Mouse (Mus musculus) forebrain, postnatal 0 days (tissue): ENCODE measurements around the gene Zfp618. TPM values are rescaled to one million over a fixed set of nuclear protein-coding genes. Genes with fewer than 3 reads are reported as not detected.

Source experiments
- ATAC-seq: fragments of 200-750 bp; cut with Nextera tagmentation; 2 replicates; pipeline ENCODE4 v1.8.0; 2017; ENCODE audit warnings: mild to moderate bottlenecking, moderate library complexity
- DNase-seq: peaks from one replicate; pipeline ENCODE4 v3.0.0-alpha.2; 2015
- H3K27ac ChIP-seq: fragments of 300-500 bp; sonication (generic); 2 replicates; pipeline ENCODE4 v1.5.1; 2014; ENCODE audit warnings: low read depth, mild to moderate bottlenecking, antibody characterized with exemption, low read length, moderate library complexity, mixed read lengths
- H3K27me3 ChIP-seq: fragments of 300-500 bp; sonication (generic); 2 replicates; pipeline ENCODE4 v1.6.1; 2014; ENCODE audit warnings: mild to moderate bottlenecking, low read length, mixed read lengths; ENCODE audit not compliant: insufficient read depth
- H3K36me3 ChIP-seq: fragments of 300-500 bp; sonication (generic); 2 replicates; pipeline ENCODE4 v1.6.1; 2014; ENCODE audit warnings: mild to moderate bottlenecking, moderate library complexity; ENCODE audit not compliant: insufficient read depth
- H3K4me1 ChIP-seq: fragments of 300-500 bp; sonication (generic); 2 replicates; pipeline ENCODE4 v1.6.1; 2014; ENCODE audit warnings: antibody characterized with exemption; ENCODE audit not compliant: insufficient read depth
- H3K4me2 ChIP-seq: fragments of 300-500 bp; sonication (generic); 2 replicates; pipeline ENCODE4 v1.6.1; 2014; ENCODE audit warnings: low read depth, mild to moderate bottlenecking, moderate library complexity
- H3K4me3 ChIP-seq: fragments of 300-500 bp; sonication (generic); 2 replicates; pipeline ENCODE4 v1.5.1; 2014; ENCODE audit warnings: low read depth, low read length, mixed read lengths
- H3K9ac ChIP-seq: fragments of 300-500 bp; sonication (generic); 2 replicates; pipeline ENCODE4 v1.6.1; 2014; ENCODE audit warnings: mild to moderate bottlenecking
- H3K9me3 ChIP-seq: fragments of 300-500 bp; sonication (generic); 2 replicates; pipeline ENCODE4 v1.6.1; 2016; ENCODE audit warnings: low read length
- CTCF ChIP-seq: sonication (generic); IDR thresholded peaks from 2 replicates; pipeline ENCODE4 v1.5.1; 2016; ENCODE audit warnings: antibody characterized with exemption, control low read depth, low read depth
- WGBS: fragments of 180-500 bp; shearing (Covaris S2); extraction: QIAGEN DNeasy Blood & Tissue Kit; methylation state at CpG from one replicate; pipeline ENCODE4 v1.1.7; 2014; 5-methylcytosine and 5-hydroxymethylcytosine counted together
- polyA plus RNA-seq: library from polyadenylated mRNA; unstranded; fragments of >200 nt; fragmentation: Nextera tagmentation; extraction: Ambion mirVana; gene quantifications from 2 replicates; pipeline ENCODE4 v1.2.1, GENCODE M21; 2015
- total RNA-seq: library from RNA; depleted of rRNA; stranded (reverse); fragments of >200 nt; gene quantifications from 2 replicates; pipeline ENCODE4 v1.2.3, GENCODE M21; 2014

Gene Zfp618
- total and polyA plus RNA-seq, 2 experiments from 2014 or later, result 11.1 to 21.9 TPM

DNA sequence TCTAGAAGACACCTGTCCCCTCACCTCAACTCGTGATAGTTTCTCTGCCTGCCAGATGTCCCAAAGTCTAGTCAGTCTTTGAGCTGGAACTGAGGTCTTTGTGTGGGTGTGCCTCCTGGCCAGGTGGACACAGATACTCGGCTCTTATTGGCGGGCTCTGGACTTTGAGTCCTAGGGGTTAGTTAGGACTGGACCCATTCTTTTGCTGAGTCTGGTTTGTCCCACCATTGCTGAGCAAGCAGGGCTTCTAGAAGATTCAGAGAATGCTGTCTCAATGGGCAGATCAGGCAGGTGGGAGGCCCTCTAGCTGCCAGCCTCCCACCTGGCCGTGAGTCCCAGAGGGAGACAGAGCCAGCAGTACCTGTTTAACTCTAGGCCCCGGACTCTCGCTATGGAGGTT lies 12.1 kb downstream of the Zfp618 start:
- TF ChIP-seq CTCF, result no peak
- Histone ChIP-seq H3K27ac (no peak overlapping the region), H3K27me3 (no peaks in the 10 kb centered on the region; the same call in 1 of the 2 replicates), H3K9ac (no peak overlapping the region), H3K4me1 (no peaks in the 10 kb centered on the region), H3K9me3 (no peaks in the 10 kb centered on the region), H3K36me3 (no peaks in the 10 kb centered on the region), H3K4me3 (no peak overlapping the region), H3K4me2 (no peak overlapping the region)
- ATAC-seq (no peak), DNase-seq (no peak)
- WGBS, result 89% methylated on average over 6 of the region's 6 CpGs

DNA sequence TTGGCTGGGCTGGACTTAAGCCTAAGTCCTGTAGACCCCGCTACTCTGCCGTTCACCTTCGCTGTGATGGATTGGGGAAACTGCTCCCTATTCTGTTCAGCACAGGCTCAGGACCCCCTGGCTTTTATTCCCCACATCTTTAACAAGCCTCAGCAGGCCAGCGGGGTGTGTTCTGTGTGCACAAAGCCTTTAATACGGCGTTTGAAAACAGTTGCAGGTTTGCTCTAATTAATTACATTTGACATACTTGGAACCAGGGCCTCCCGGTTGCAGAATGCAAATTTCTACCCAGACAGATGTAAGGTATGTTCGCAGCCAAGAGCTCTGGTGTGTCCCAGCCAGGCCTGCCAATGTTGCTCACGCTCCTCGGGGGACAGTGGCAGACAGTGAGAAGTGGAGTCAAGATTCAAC lies 13.1 kb downstream of the Zfp618 start:
- Histone ChIP-seq H3K4me2 (no peak overlapping the region), H3K27me3 (no peaks in the 10 kb centered on the region; the same call in 1 of the 2 replicates), H3K4me3 (no peak overlapping the region), H3K9me3 (no peaks in the 10 kb centered on the region), H3K9ac (no peak overlapping the region), H3K36me3 (no peaks in the 10 kb centered on the region), H3K27ac (no peak overlapping the region), H3K4me1 (no peaks in the 10 kb centered on the region)
- ATAC-seq (no peak), DNase-seq (peak; percentile 24)
- no peak for TF ChIP-seq CTCF
- 17% methylated on average over 10 of the region's 10 CpGs for WGBS

DNA sequence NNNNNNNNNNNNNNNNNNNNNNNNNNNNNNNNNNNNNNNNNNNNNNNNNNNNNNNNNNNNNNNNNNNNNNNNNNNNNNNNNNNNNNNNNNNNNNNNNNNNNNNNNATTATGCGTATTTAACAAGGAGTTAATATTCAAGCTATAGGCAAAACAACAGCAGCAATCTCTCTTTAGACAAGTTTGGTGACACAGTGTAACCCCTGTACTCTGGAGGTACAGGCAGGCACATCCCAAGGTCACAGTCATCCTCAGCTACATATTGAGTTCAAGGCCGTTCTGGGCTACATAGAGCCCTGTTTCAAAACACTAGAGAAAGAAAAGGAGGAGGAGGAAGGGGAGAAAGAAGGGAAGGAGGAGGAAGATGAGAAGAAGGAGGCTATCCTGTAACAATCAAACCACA lies 16.2 kb downstream of the Zfp618 start:
- Histone ChIP-seq H3K9ac (no peak overlapping the region), H3K4me3 (no peak overlapping the region), H3K9me3 (no peaks in the 10 kb centered on the region), H3K36me3 (no peaks in the 10 kb centered on the region), H3K27ac (no peak overlapping the region), H3K4me2 (no peak overlapping the region), H3K27me3 (no peaks in the 10 kb centered on the region; the same call in 1 of the 2 replicates), H3K4me1 (no peaks in the 10 kb centered on the region)
- no peak for TF ChIP-seq CTCF
- WGBS, result 92% methylated on average over 2 of the region's 2 CpGs
- ATAC-seq (no peak), DNase-seq (no peak)

DNA sequence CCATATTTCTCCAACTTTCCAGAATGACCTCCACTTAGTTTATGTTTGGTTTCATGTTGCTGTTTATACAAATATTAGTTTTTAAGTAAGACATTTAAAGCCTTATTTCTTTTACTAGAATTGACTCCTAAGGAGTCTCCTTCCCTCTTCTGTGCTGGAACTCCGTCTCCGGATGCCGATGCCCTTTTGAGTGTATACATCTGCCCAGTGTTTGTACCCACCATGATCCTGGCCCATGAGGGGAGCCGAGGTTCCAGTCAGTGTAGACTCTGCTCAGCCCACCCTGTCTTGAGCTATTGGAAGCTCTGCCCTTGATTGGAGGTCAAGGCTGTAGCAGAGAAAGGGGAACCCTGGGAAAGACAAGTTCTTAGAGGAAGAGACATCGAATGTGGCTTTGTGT lies 18.2 kb downstream of the Zfp618 start:
- WGBS, result 98% methylated on average over 5 of the region's 5 CpGs
- Histone ChIP-seq H3K4me2 (no peak overlapping the region), H3K27me3 (no peaks in the 10 kb centered on the region; the same call in 1 of the 2 replicates), H3K9ac (no peak overlapping the region), H3K4me3 (no peak overlapping the region), H3K4me1 (no peaks in the 10 kb centered on the region), H3K27ac (no peak overlapping the region), H3K9me3 (no peaks in the 10 kb centered on the region), H3K36me3 (no peaks in the 10 kb centered on the region)
- no peak for ATAC-seq
- TF ChIP-seq CTCF, result no peak
- no peak for DNase-seq

DNA sequence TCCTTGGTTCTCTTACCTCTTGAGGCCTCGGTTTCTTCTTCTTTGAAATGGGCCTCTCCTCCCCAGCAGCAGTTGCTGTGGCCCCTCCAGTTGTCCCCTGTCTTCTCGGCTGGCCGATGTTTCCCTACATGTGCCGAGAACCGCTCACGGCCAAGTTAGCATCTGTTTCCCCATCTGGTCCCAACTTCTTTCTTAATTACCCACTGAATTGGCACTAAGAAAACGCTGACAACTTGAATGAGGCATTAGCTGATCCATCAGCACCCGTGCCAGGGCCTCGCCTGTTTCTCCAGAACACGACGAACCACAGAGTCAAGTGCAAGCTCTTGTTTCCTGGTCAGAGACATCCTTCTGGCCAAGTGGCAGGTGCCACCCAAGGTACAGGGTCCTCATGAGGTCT lies 26.0 kb downstream of the Zfp618 start:
- H3K27me3 ChIP-seq, result no peaks in the 10 kb centered on the region
- H3K4me3 ChIP-seq, result no peak overlapping the region
- H3K4me2 ChIP-seq, result no peak overlapping the region
- ATAC-seq, result no peak
- no peak for TF ChIP-seq CTCF
- H3K36me3 ChIP-seq, result no peaks in the 10 kb centered on the region
- H3K27ac ChIP-seq, result no peak overlapping the region
- H3K9me3 ChIP-seq, result no peaks in the 10 kb centered on the region
- H3K4me1 ChIP-seq, result no peaks in the 10 kb centered on the region
- WGBS, result 36% methylated on average over 11 of the region's 11 CpGs
- H3K9ac ChIP-seq, result no peak overlapping the region
- no peak for DNase-seq

DNA sequence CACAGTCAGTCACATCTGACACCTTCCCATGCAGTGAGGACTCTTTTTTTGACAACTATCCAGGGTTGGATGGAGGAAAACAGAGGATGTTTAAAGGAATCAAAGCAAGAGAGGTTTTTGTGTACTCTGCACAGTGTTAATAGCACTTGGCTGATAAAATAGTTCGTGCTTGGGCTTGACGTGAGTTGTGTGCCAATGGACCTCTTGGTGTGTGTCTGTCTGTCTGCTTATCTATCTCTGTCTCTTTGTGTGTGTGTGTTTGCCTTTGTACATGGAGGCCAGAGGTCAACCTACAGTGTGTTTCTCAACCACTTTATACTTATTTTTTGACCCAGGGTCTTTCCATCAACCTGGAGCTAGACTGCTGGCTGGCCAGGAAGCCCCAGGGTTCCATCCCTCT lies 27.8 kb downstream of the Zfp618 start:
- Histone ChIP-seq H3K4me1 (no peaks in the 10 kb centered on the region), H3K9ac (no peak overlapping the region), H3K4me2 (no peak overlapping the region), H3K27me3 (no peaks in the 10 kb centered on the region), H3K36me3 (no peaks in the 10 kb centered on the region), H3K27ac (no peak overlapping the region), H3K4me3 (no peak overlapping the region), H3K9me3 (no peaks in the 10 kb centered on the region)
- no peak for TF ChIP-seq CTCF
- WGBS, result 50% methylated on average over 2 of the region's 2 CpGs
- ATAC-seq (no peak), DNase-seq (no peak)

DNA sequence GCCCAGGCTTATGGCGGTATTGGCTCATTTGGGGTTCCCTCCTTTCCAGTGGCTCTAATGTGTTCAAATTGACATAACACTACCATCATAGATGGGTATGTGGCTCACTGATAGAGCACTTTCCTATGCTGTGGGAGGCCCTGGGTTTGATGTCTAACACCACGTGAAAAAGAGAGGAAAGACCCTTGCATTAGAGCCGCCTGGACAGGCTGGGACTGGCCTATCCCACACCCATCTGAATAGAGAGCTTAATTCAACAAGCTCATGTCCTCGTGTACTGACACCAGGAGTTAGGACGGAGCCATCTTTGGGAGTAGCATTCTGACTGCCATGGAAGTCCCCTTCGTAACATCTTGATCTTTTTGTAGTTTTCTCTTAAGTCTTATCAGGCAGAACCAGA lies 32.2 kb downstream of the Zfp618 start:
- ATAC-seq, result no peak
- TF ChIP-seq CTCF, result no peak
- DNase-seq, result no peak
- H3K4me1 ChIP-seq, result no peaks in the 10 kb centered on the region
- no peaks in the 10 kb centered on the region for H3K27me3 ChIP-seq
- H3K4me2 ChIP-seq, result no peak overlapping the region
- no peak overlapping the region for H3K4me3 ChIP-seq
- no peak overlapping the region for H3K9ac ChIP-seq
- H3K36me3 ChIP-seq, result no peaks in the 10 kb centered on the region
- WGBS, result 89% methylated on average over 6 of the region's 6 CpGs
- H3K27ac ChIP-seq, result no peak overlapping the region
- H3K9me3 ChIP-seq, result no peaks in the 10 kb centered on the region

DNA sequence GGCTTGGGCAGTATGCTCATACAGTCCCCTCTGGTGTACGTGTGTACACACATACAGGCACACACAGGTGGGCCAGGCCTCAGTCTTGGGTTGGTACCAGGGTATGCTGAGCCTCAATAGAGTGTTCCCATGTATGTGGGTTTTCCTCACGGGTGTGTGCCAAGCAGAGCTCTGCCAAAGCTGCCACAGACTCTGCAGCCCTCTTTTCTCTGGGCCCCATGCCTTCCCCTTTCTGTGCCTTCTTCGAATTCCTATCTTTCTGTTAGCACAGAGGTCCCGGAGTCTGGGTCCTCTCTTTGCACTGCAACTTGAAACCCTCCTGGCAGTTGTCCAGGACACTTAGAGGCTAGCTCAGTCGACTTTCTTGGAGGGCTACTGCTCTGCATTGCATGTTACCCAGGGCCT lies 33.1 kb downstream of the Zfp618 start:
- H3K4me1 ChIP-seq, result no peaks in the 10 kb centered on the region
- H3K4me3 ChIP-seq, result no peak overlapping the region
- no peak overlapping the region for H3K27ac ChIP-seq
- no peaks in the 10 kb centered on the region for H3K27me3 ChIP-seq
- ATAC-seq (peak; percentile 20; the same call in 1 of the 2 replicates), DNase-seq (peak; percentile 26)
- H3K9ac ChIP-seq, result no peak overlapping the region
- H3K36me3 ChIP-seq, result no peaks in the 10 kb centered on the region
- no peak for TF ChIP-seq CTCF
- no peaks in the 10 kb centered on the region for H3K9me3 ChIP-seq
- 19% methylated on average over 5 of the region's 5 CpGs for WGBS
- H3K4me2 ChIP-seq, result no peak overlapping the region
